Mouse (Mus musculus): ENCODE measurements around the gene Mrps23. TPM values are rescaled to one million over a fixed set of nuclear protein-coding genes. Genes with fewer than 3 reads are reported as not detected.
"Not testable (repeated sequence)": the region's sequence is repeated elsewhere in the genome, so short reads cannot be mapped to it uniquely, and the experiment has no call there.

Mrps23 gene
- polyA plus RNA-seq, 1 experiment from 2014 or later: 72.6 TPM

- H3K4me3 ChIP-seq: no peak overlapping the region
- no peak overlapping the region for H3K27ac ChIP-seq
- H3K27me3 ChIP-seq (ENCODE audit: poor library complexity, severe bottlenecking): peaks cover 17% of the 10 kb centered on the region
- no peak for DNase-seq (ENCODE audit: extremely low spot score, low spot score)
- peaks cover 65% of the 10 kb centered on the region for H3K4me1 ChIP-seq
- H3K36me3 ChIP-seq (replicated peaks): peaks cover 46% of the 10 kb centered on the region
- WGBS: 88% methylated on average over 17 of the region's 17 CpGs
- no peaks in the 10 kb centered on the region for H3K9me3 ChIP-seq
Measured at GRCm38 (mm10) chr11:88184632-88185180, 19.5 kb upstream of the Mrps23 start.

DNA sequence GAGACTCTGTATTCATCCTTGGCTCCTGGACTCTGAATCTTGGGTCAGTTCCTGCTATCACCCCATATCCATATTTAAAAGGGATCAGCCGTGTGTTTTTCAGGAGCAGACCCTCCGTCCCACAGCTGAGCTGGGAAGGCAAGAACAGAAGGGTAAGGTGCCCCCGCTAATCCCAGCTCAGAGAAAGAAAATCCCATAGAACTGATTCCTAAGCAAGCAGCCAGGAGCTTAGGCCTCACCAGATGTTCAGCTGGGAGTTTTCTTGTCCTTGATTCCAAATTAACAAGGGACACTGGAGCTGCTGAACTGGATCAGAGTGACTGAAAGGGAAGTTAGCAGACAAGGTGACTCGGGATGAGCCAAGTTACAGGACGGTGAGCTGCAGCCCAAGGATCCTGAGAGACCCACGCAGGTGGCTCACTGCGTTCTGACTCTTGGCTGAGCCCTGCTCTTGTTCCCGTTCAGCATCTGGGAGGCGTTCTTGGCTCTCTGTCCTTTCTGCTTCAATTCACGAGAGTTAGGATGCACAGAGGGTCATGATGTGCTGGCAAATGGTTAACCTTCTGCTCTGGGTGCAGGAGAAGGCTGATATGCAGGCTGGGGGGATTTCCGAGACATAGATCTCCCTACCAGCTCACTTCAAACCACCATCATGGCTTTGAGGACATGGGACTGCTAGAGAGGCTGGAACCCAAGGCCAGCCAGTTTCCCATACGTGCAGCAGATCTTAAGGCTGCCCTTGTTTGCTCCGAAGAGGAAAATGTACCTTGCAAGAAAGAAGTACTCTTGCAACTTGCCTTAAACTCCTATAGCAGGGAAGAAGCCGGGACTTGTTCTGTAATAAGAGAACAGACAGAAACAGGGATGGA lies 17.9 kb upstream of the Mrps23 start:
- H3K4me3 ChIP-seq: no peak overlapping the region
- peaks cover 33% of the 10 kb centered on the region for H3K27me3 ChIP-seq (ENCODE audit: poor library complexity, severe bottlenecking)
- peaks cover 49% of the 10 kb centered on the region for H3K4me1 ChIP-seq
- peak overlapping the region; percentile 81 for H3K27ac ChIP-seq
- 61% methylated on average over 14 of the region's 14 CpGs for WGBS
- no peak for DNase-seq (ENCODE audit: extremely low spot score, low spot score)
- H3K36me3 ChIP-seq (replicated peaks): peaks cover 39% of the 10 kb centered on the region
- H3K9me3 ChIP-seq: no peaks in the 10 kb centered on the region

DNA sequence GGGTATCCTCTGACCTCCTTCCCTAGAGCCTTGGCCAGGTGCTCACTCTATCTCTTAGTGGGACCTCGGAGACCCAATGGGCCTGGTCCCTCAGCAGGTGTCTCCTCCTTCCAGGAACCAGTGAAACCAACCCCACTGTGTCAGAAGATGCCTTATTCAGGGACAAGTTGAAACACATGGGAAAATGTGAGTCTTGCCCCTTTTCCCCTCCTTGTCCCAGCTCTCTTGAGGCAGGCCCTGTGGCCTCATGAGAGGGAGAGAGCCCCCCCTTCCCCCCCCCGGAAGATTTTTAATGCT lies 17.3 kb upstream of the Mrps23 start:
- H3K36me3 ChIP-seq (replicated peaks): peaks cover 39% of the 10 kb centered on the region
- WGBS: 45% methylated on average over 2 of the region's 2 CpGs
- H3K4me1 ChIP-seq: peaks cover 43% of the 10 kb centered on the region

GRCm38 (mm10) chr11:88187417-88188133 lies 16.6 kb upstream of the Mrps23 start:
- H3K4me1 ChIP-seq: peaks cover 43% of the 10 kb centered on the region
- peaks cover 33% of the 10 kb centered on the region for H3K36me3 ChIP-seq (replicated peaks)
- no peaks in the 10 kb centered on the region for H3K9me3 ChIP-seq
- peak overlapping the region; percentile 34 for H3K4me3 ChIP-seq
- peak overlapping the region; percentile 81 for H3K27ac ChIP-seq
- 11% methylated on average over 25 of the region's 25 CpGs for WGBS
- DNase-seq (ENCODE audit: extremely low spot score, low spot score): peak; percentile 88
- peaks cover 46% of the 10 kb centered on the region for H3K27me3 ChIP-seq (ENCODE audit: poor library complexity, severe bottlenecking)

More for the DNA sequence above, 17.3 kb upstream of the Mrps23 start:
- Histone ChIP-seq H3K27ac (peak overlapping the region; percentile 81), H3K9me3 (no peaks in the 10 kb centered on the region), H3K4me3 (peak overlapping the region; percentile 34; the same call in 1 of the 2 replicates), H3K27me3 (ENCODE audit: poor library complexity, severe bottlenecking) (peaks cover 39% of the 10 kb centered on the region)
- DNase-seq (ENCODE audit: extremely low spot score, low spot score): no peak

- Histone ChIP-seq H3K4me1 (peaks cover 46% of the 10 kb centered on the region), H3K27ac (peak overlapping the region; percentile 81), H3K36me3 (replicated peaks) (peaks cover 27% of the 10 kb centered on the region), H3K9me3 (no peaks in the 10 kb centered on the region), H3K4me3 (peak overlapping the region; percentile 34; the same call in 1 of the 2 replicates), H3K27me3 (ENCODE audit: poor library complexity, severe bottlenecking) (peaks cover 52% of the 10 kb centered on the region)
- no peak for DNase-seq (ENCODE audit: extremely low spot score, low spot score)
- WGBS: 59% methylated on average over 8 of the region's 8 CpGs
Measured at GRCm38 (mm10) chr11:88188216-88188615, 16.0 kb upstream of the Mrps23 start.

DNA sequence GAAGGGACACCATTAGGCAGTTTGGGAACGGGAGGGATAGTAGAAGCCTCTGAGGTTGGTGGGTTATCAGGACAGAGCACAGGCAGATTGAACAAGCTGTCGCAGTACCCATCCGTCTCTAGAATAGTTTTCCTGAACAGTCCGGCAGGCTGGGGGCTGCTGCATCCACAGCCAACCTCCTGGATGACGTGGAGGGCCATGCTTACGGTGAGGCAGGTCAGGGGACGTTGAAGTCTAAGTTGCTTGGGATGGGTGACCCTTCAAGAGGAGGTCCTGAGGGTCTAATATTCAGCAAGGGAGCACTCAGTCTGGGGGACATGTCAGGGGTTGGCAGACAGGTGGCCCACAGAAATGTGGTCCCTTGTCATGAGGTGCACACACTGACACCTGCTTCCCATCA lies 15.6 kb upstream of the Mrps23 start:
- peaks cover 23% of the 10 kb centered on the region for H3K36me3 ChIP-seq (replicated peaks)
- H3K27me3 ChIP-seq (ENCODE audit: poor library complexity, severe bottlenecking): peaks cover 56% of the 10 kb centered on the region
- no peaks in the 10 kb centered on the region for H3K9me3 ChIP-seq
- peaks cover 46% of the 10 kb centered on the region for H3K4me1 ChIP-seq
- no peak overlapping the region for H3K4me3 ChIP-seq
- 95% methylated on average over 7 of the region's 7 CpGs for WGBS
- DNase-seq (ENCODE audit: extremely low spot score, low spot score): no peak
- no peak overlapping the region for H3K27ac ChIP-seq

DNA sequence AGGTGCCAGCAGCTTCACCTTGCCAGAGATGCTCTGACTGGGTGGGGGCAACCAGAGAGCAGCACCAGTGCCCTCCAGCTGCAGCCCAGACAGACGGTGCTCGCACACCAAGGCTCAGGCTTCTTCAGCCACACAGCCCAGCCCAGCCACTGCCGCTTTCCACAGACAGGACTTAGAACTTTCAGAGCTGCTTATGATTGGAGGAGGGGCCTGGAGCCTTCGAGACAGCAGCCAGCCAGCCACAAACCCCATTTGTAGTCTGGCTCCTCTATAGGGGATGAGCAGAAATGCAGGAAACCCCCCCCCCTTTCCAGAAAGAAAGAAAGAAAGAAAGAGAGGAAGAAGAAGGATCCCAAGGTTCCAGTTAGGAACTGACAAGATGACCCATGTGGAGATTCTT lies 11.6 kb upstream of the Mrps23 start:
- no peaks in the 10 kb centered on the region for H3K9me3 ChIP-seq
- DNase-seq (ENCODE audit: extremely low spot score, low spot score): no peak
- peaks cover 6% of the 10 kb centered on the region for H3K36me3 ChIP-seq (replicated peaks)
- 19% methylated on average over 4 of the region's 4 CpGs for WGBS
- peaks cover 69% of the 10 kb centered on the region for H3K27me3 ChIP-seq (ENCODE audit: poor library complexity, severe bottlenecking)
- H3K4me3 ChIP-seq: peak overlapping the region; percentile 36; the same call in 1 of the 2 replicates
- H3K4me1 ChIP-seq: peaks cover 37% of the 10 kb centered on the region
- no peak overlapping the region for H3K27ac ChIP-seq

- Histone ChIP-seq H3K27ac (peak overlapping the region; percentile 60), H3K27me3 (ENCODE audit: poor library complexity, severe bottlenecking) (peaks cover 69% of the 10 kb centered on the region), H3K36me3 (replicated peaks) (peaks cover 6% of the 10 kb centered on the region), H3K4me1 (peaks cover 37% of the 10 kb centered on the region), H3K4me3 (peak overlapping the region; percentile 36), H3K9me3 (no peaks in the 10 kb centered on the region)
- 5% methylated on average over 34 of the region's 34 CpGs for WGBS
- no peak for DNase-seq (ENCODE audit: extremely low spot score, low spot score)
Measured at GRCm38 (mm10) chr11:88193098-88193823, 10.9 kb upstream of the Mrps23 start.

DNA sequence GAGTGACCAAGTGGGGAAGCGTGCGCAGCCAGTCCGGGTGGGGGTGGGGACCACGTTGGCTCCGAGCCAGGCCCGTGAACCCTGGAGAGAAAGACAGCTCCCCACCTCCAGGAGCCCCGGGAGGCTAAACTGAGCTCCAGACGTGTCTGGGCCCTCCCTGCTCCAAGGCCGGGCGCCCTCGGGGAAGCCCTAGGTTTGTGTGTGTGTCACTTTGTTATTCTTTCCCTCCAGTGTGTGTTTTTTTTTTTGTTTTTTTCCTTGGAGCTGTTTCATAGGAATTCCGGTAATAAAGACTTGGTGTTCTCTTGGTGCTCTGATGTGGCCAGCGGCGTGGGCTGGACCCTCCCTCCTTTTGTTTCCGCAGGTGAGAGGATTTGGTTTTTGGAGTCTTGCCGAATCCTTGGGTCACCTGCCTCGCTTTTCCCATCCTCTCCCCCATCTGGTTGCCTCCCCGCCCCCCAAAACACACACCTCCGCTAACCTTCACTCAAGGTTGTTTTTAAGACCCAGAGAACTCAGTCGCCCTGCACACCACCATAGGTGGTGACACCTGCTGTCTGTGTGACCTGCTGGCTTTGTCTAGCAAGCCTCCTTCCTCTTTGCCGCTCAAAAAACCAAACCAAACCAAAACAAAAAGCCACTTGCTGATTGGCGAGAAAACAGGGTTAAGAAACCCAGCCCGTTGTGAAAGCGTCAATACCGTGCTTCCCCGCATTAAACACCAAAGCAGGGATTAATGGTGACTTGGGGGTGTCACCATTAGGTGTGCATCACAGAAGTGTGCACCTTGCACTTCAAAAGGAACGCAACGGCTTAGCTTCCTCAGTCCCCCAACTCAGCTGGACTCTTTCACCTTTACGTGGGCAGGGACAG lies 10.1 kb upstream of the Mrps23 start:
- peaks cover 41% of the 10 kb centered on the region for H3K4me1 ChIP-seq
- no peaks in the 10 kb centered on the region for H3K9me3 ChIP-seq
- H3K36me3 ChIP-seq (replicated peaks): no peaks in the 10 kb centered on the region
- H3K27ac ChIP-seq: peak overlapping the region; percentile 60
- WGBS: 3% methylated on average over 29 of the region's 29 CpGs
- H3K4me3 ChIP-seq: peak overlapping the region; percentile 36
- H3K27me3 ChIP-seq (ENCODE audit: poor library complexity, severe bottlenecking): peaks cover 66% of the 10 kb centered on the region
- no peak for DNase-seq (ENCODE audit: extremely low spot score, low spot score)

- H3K27me3 ChIP-seq (ENCODE audit: poor library complexity, severe bottlenecking): peaks cover 64% of the 10 kb centered on the region
Measured at GRCm38 (mm10) chr11:88195699-88196098, 8.5 kb upstream of the Mrps23 start.

GRCm38 (mm10) chr11:88197153-88197576 lies 7.0 kb upstream of the Mrps23 start:
- 5% methylated on average over 2 of the region's 2 CpGs for WGBS
- Histone ChIP-seq H3K27me3 (ENCODE audit: poor library complexity, severe bottlenecking) (peaks cover 51% of the 10 kb centered on the region), H3K4me1 (peaks cover 47% of the 10 kb centered on the region), H3K9me3 (no peaks in the 10 kb centered on the region), H3K27ac (no peak overlapping the region), H3K4me3 (no peak overlapping the region), H3K36me3 (replicated peaks) (no peaks in the 10 kb centered on the region)
- DNase-seq (ENCODE audit: extremely low spot score, low spot score): peak; percentile 75

More at GRCm38 (mm10) chr11:88195699-88196098, 8.5 kb upstream of the Mrps23 start:
- H3K27ac ChIP-seq; H3K4me3 ChIP-seq; DNase-seq (ENCODE audit: extremely low spot score, low spot score); H3K9me3 ChIP-seq; H3K36me3 ChIP-seq (replicated peaks): not testable (repeated sequence)
- WGBS: 77% methylated on average over 3 of the region's 3 CpGs
- H3K4me1 ChIP-seq: peaks cover 41% of the 10 kb centered on the region

Measured in forebrain, embryonic 10.5 days (tissue).